Mouse (Mus musculus) MEL (cell line): ENCODE measurements at regions not wholly inside any gene's neighbourhood (a gene's known extent, or its start where the extent isn't known, plus 50 kb on each side); places are given as distances from the start of the nearest gene placed in this dataset.

Source experiments
- DNase-seq: peaks from one replicate; pipeline ENCODE4 v3.0.0; 2011; ENCODE audit warnings: low read depth, low spot score
- H3K27ac ChIP-seq: 2 replicates; pipeline ENCODE4 v1.5.1; 2012; ENCODE audit warnings: low read depth, mild to moderate bottlenecking, control low read depth, low read length, moderate library complexity; ENCODE audit not compliant: control insufficient read depth
- H3K27me3 ChIP-seq, 2 experiments: fragments of 150-350 bp in 1 of 2; sonication (generic) in 1 of 2; 2 replicates each; pipeline ENCODE4 v1.6.1; 2012; ENCODE audit warnings: low read length in 2 of 2, mild to moderate bottlenecking in 2 of 2, improper control_type of control experiment in 1 of 2, moderate library complexity in 1 of 2; ENCODE audit not compliant: insufficient read depth in 2 of 2, control insufficient read depth in 1 of 2
- H3K36me3 ChIP-seq, 2 experiments: 2 replicates each; pipeline ENCODE4 v1.6.1; 2012 to 2014; ENCODE audit warnings: low read length in 2 of 2, improper control_type of control experiment in 1 of 2, inconsistent platforms in 1 of 2, mild to moderate bottlenecking in 1 of 2; ENCODE audit not compliant: insufficient read depth in 2 of 2, control insufficient read depth in 1 of 2
- H3K4me1 ChIP-seq, 2 experiments: fragments of 150-350 bp in 1 of 2; sonication (generic) in 1 of 2; 2 replicates each; pipeline ENCODE4 v1.6.1; 2012; ENCODE audit warnings: low read length in 2 of 2, improper control_type of control experiment in 1 of 2, mild to moderate bottlenecking in 1 of 2; ENCODE audit not compliant: insufficient read depth in 2 of 2, control insufficient read depth in 1 of 2
- H3K4me3 ChIP-seq, 2 experiments: fragments of 150-350 bp in 1 of 2; sonication (generic) in 1 of 2; 2 replicates each; pipeline ENCODE4 v1.5.1; 2012; ENCODE audit warnings: low read depth in 2 of 2, low read length in 2 of 2, mild to moderate bottlenecking in 2 of 2, moderate library complexity in 2 of 2, control low read depth in 1 of 2, improper control_type of control experiment in 1 of 2; ENCODE audit not compliant: control insufficient read depth in 1 of 2, insufficient read depth in 1 of 2
- H3K79me2 ChIP-seq: 2 replicates; pipeline ENCODE4 v1.6.1; 2012; ENCODE audit warnings: mild to moderate bottlenecking, low read length, moderate library complexity; ENCODE audit not compliant: control insufficient read depth, poor library complexity, insufficient read depth
- H3K9ac ChIP-seq: 2 replicates; pipeline ENCODE4 v1.6.1; 2012; ENCODE audit warnings: low read depth, mild to moderate bottlenecking, control low read depth, low read length, moderate library complexity; ENCODE audit not compliant: control insufficient read depth, poor library complexity, severe bottlenecking
- H3K9me3 ChIP-seq: fragments of 150-350 bp; sonication (generic); replicated peaks from 2 replicates; pipeline ENCODE4 v1.6.1; 2012; ENCODE audit warnings: mild to moderate bottlenecking, low read length, improper control_type of control experiment, moderate library complexity; ENCODE audit not compliant: insufficient read depth
- CHD1 ChIP-seq: IDR thresholded peaks from 2 replicates; pipeline ENCODE4 v1.6.1; 2012; ENCODE audit warnings: low read depth, mild to moderate bottlenecking, inconsistent platforms, low read length, improper control_type of control experiment
- CTCF ChIP-seq, 3 experiments: IDR thresholded peaks in 2 of 3; conservative IDR thresholded peaks in 1 of 3; 2 replicates each; pipeline ENCODE4 v1.5.1; 2011 to 2012; ENCODE audit warnings: low read length in 3 of 3, low read depth in 2 of 3, mild to moderate bottlenecking in 2 of 3, improper control_type of control experiment in 1 of 3, inconsistent platforms in 1 of 3, mixed read lengths in 1 of 3, moderate library complexity in 1 of 3; ENCODE audit not compliant: control insufficient read depth in 1 of 3, insufficient read depth in 1 of 3, poor library complexity in 1 of 3, severe bottlenecking in 1 of 3
- ETS1 ChIP-seq: IDR thresholded peaks from 2 replicates; pipeline ENCODE4 v1.6.1; 2012; ENCODE audit warnings: low read depth, mild to moderate bottlenecking, inconsistent platforms, low read length, improper control_type of control experiment, moderate library complexity
- GABPA ChIP-seq: IDR thresholded peaks from 2 replicates; pipeline ENCODE4 v1.6.1; 2012; ENCODE audit warnings: low read depth, mild to moderate bottlenecking, inconsistent platforms, low read length, improper control_type of control experiment, moderate library complexity
- GATA1 ChIP-seq: IDR thresholded peaks from 2 replicates; pipeline ENCODE4 v1.6.1; 2011; ENCODE audit warnings: low read depth, low read length, improper control_type of control experiment
- MAFK ChIP-seq: IDR thresholded peaks from 2 replicates; pipeline ENCODE4 v1.6.1; 2011; ENCODE audit warnings: low read depth, mild to moderate bottlenecking, low read length, improper control_type of control experiment, borderline replicate concordance
- MAX ChIP-seq: IDR thresholded peaks from 2 replicates; pipeline ENCODE4 v1.6.1; 2011; ENCODE audit warnings: low read length, improper control_type of control experiment
- MEF2A ChIP-seq: IDR thresholded peaks from 2 replicates; pipeline ENCODE4 v1.6.1; 2014; ENCODE audit warnings: low read depth, mild to moderate bottlenecking, inconsistent platforms, low read length, improper control_type of control experiment; ENCODE audit not compliant: poor library complexity, insufficient replicate concordance, severe bottlenecking; ENCODE audit errors: extremely low read depth
- NRF1 ChIP-seq: IDR thresholded peaks from 2 replicates; pipeline ENCODE4 v1.6.1; 2014; ENCODE audit warnings: low read depth, mild to moderate bottlenecking, inconsistent platforms, low read length, improper control_type of control experiment, moderate library complexity; ENCODE audit not compliant: poor library complexity, insufficient read depth, severe bottlenecking
- POLR2AphosphoS2 ChIP-seq: IDR thresholded peaks from 2 replicates; pipeline ENCODE4 v1.6.1; 2011; ENCODE audit warnings: low read length, improper control_type of control experiment
- SIN3A ChIP-seq: IDR thresholded peaks from 2 replicates; pipeline ENCODE4 v1.6.1; 2012; ENCODE audit warnings: low read length, improper control_type of control experiment, inconsistent platforms
- SMC3 ChIP-seq: IDR thresholded peaks from 2 replicates; pipeline ENCODE4 v1.6.1; 2011; ENCODE audit warnings: low read depth, low read length, improper control_type of control experiment
- TAL1 ChIP-seq: IDR thresholded peaks from 2 replicates; pipeline ENCODE4 v1.6.1; 2012; ENCODE audit warnings: mild to moderate bottlenecking, inconsistent platforms, low read length, moderate library complexity, mixed read lengths
- TBP ChIP-seq: IDR thresholded peaks from 2 replicates; pipeline ENCODE4 v1.8.0; 2011; ENCODE audit warnings: low read depth, low read length, improper control_type of control experiment
- TCF12 ChIP-seq: IDR thresholded peaks from 2 replicates; pipeline ENCODE4 v1.6.1; 2014; ENCODE audit warnings: low read depth, mild to moderate bottlenecking, inconsistent platforms, low read length, improper control_type of control experiment, moderate library complexity
- UBTF ChIP-seq: IDR thresholded peaks from 2 replicates; pipeline ENCODE4 v1.6.1; 2012; ENCODE audit warnings: low read depth, mild to moderate bottlenecking, inconsistent platforms, low read length, improper control_type of control experiment, moderate library complexity, borderline replicate concordance; ENCODE audit not compliant: insufficient read depth
- USF2 ChIP-seq, 2 experiments: IDR thresholded peaks; 2 replicates each; pipeline ENCODE4 v1.6.1; 2011 to 2012; ENCODE audit warnings: improper control_type of control experiment in 2 of 2, low read length in 2 of 2, borderline replicate concordance in 1 of 2, inconsistent platforms in 1 of 2, low read depth in 1 of 2, mild to moderate bottlenecking in 1 of 2; ENCODE audit not compliant: insufficient read depth in 1 of 2
- ZC3H11A ChIP-seq: IDR thresholded peaks from 2 replicates; pipeline ENCODE4 v1.6.1; 2012; ENCODE audit warnings: low read depth, mild to moderate bottlenecking, inconsistent platforms, low read length, improper control_type of control experiment
- ZNF384 ChIP-seq: IDR thresholded peaks from 2 replicates; pipeline ENCODE4 v1.6.1; 2012; ENCODE audit warnings: low read depth, mild to moderate bottlenecking, inconsistent platforms, low read length, improper control_type of control experiment

- Histone ChIP-seq H3K36me3 (no peaks in the 10 kb centered on the region), H3K9me3 (no peaks in the 10 kb centered on the region), H3K4me3 (no peak overlapping the region), H3K79me2 (no peaks in the 10 kb centered on the region), H3K4me1 (no peaks in the 10 kb centered on the region), H3K27me3 (no peaks in the 10 kb centered on the region), H3K27ac (no peak overlapping the region), H3K9ac (no peak overlapping the region)
- TF ChIP-seq GATA1 (no peak), GABPA (no peak), ZNF384 (no peak), TCF12 (no peak), ETS1 (no peak), TAL1 (no peak), CTCF (IDR thresholded peaks at IDR 0.05 in 2 of 3, conservative IDR thresholded peaks at IDR 0.05 in 1 of 3; ENCODE audit: control insufficient read depth in 1 of 3, insufficient read depth in 1 of 3, low read depth in 2 of 3, low read length in 3 of 3, poor library complexity in 1 of 3, severe bottlenecking in 1 of 3) (no peak), ZC3H11A (no peak), USF2 (IDR thresholded peaks at IDR 0.05; ENCODE audit: borderline replicate concordance in 1 of 2, insufficient read depth in 1 of 2, low read depth in 1 of 2, low read length in 2 of 2) (no peak), TBP (no peak), MAX (no peak), MAFK (no peak), SIN3A (no peak), POLR2AphosphoS2 (no peak), NRF1 (no peak)
- no peak for DNase-seq
These were observed 138.2 kb upstream of the Zic1 start for GRCm38 (mm10) chr9:91503657-91504329.

- DNase-seq = no peak
- Histone ChIP-seq H3K36me3 (no peaks in the 10 kb centered on the region), H3K79me2 (no peaks in the 10 kb centered on the region), H3K4me3 (no peak overlapping the region), H3K27ac (no peak overlapping the region), H3K9me3 (no peaks in the 10 kb centered on the region), H3K27me3 (no peaks in the 10 kb centered on the region), H3K4me1 (no peaks in the 10 kb centered on the region), H3K9ac (no peak overlapping the region)
- no peak for TF ChIP-seq TAL1
- TF ChIP-seq MAX = no peak
- no peak for TF ChIP-seq UBTF
- TF ChIP-seq SMC3 = no peak
- no peak for TF ChIP-seq CHD1
- no peak for TF ChIP-seq MEF2A
These were observed 111.0 kb upstream of the Zic1 start for GRCm38 (mm10) chr9:91476596-91476995.
